Mouse (Mus musculus) hindbrain, embryonic 14.5 days (tissue): ENCODE data around the gene AC134908.4. TPM values are rescaled to one million over a fixed set of nuclear protein-coding genes. Genes with fewer than 3 reads are reported as not detected.

ENCODE experiments used
- ATAC-seq: fragments of 200-750 bp; cut with Nextera tagmentation; 2 replicates; pipeline ENCODE4 v1.8.0; 2017; ENCODE audit warnings: moderate number of reproducible peaks, mild to moderate bottlenecking, moderate TSS enrichment, moderate library complexity; ENCODE audit not compliant: low FRiP score
- DNase-seq: peaks from one replicate; pipeline ENCODE4 v3.0.0-alpha.2; 2015; ENCODE audit warnings: low spot score
- H3K27ac ChIP-seq: fragments of 300-500 bp; sonication (generic); 2 replicates; pipeline ENCODE4 v1.5.1; 2014; ENCODE audit warnings: mild to moderate bottlenecking, moderate library complexity
- H3K27me3 ChIP-seq: fragments of 300-500 bp; sonication (generic); 2 replicates; pipeline ENCODE4 v1.6.1; 2014; ENCODE audit warnings: mild to moderate bottlenecking, low read length, mixed read lengths; ENCODE audit not compliant: control insufficient read depth, insufficient read depth
- H3K36me3 ChIP-seq: fragments of 300-500 bp; sonication (generic); replicated peaks from 2 replicates; pipeline ENCODE4 v1.6.1; 2014; ENCODE audit not compliant: control insufficient read depth, insufficient read depth
- H3K4me1 ChIP-seq: fragments of 300-500 bp; sonication (generic); replicated peaks from 2 replicates; pipeline ENCODE4 v1.6.1; 2014; ENCODE audit warnings: antibody characterized with exemption, low read length, mixed read lengths; ENCODE audit not compliant: control insufficient read depth, insufficient read depth
- H3K4me2 ChIP-seq: fragments of 300-500 bp; sonication (generic); replicated peaks from 2 replicates; pipeline ENCODE4 v1.6.1; 2014; ENCODE audit warnings: mild to moderate bottlenecking, moderate library complexity
- H3K4me3 ChIP-seq: fragments of 300-500 bp; sonication (generic); replicated peaks from 2 replicates; pipeline ENCODE4 v1.5.1; 2014; ENCODE audit warnings: mild to moderate bottlenecking, low read length
- H3K9ac ChIP-seq: fragments of 300-500 bp; sonication (generic); 2 replicates; pipeline ENCODE4 v1.6.1; 2014
- H3K9me3 ChIP-seq: fragments of 300-500 bp; sonication (generic); 2 replicates; pipeline ENCODE4 v1.6.1; 2016; ENCODE audit warnings: low read length; ENCODE audit not compliant: control insufficient read depth
- WGBS: fragments of 180-500 bp; shearing (Covaris S2); extraction: QIAGEN DNeasy Blood & Tissue Kit; methylation state at CpG from one replicate; pipeline ENCODE4 v1.1.7; 2014; 5-methylcytosine and 5-hydroxymethylcytosine counted together
- polyA plus RNA-seq: library from polyadenylated mRNA; unstranded; fragments of >200 nt; fragmentation: Nextera tagmentation; extraction: Ambion mirVana; gene quantifications from 2 replicates; pipeline ENCODE4 v1.2.1, GENCODE M21; 2014

AC134908.4 gene
- polyA plus RNA-seq, 1 experiment from 2014 or later, result not detected

- H3K4me2 ChIP-seq, result no peak overlapping the region
These were observed 43.4 kb upstream of the AC134908.4 start for GRCm38 (mm10) chr17:25838904-25839303.

GRCm38 (mm10) chr17:25837533-25837932, 42.1 kb upstream of the AC134908.4 start:
- peaks cover 50% of the 10 kb centered on the region for H3K36me3 ChIP-seq
- H3K27ac ChIP-seq, result peak overlapping the region; percentile 89
- H3K4me2 ChIP-seq, result peak overlapping the region; percentile 96
- no peaks in the 10 kb centered on the region for H3K27me3 ChIP-seq
- H3K4me1 ChIP-seq, result peaks cover 49% of the 10 kb centered on the region
- H3K4me3 ChIP-seq, result peak overlapping the region; percentile 50
- ATAC-seq (no peak), DNase-seq (no peak)
- H3K9me3 ChIP-seq, result no peaks in the 10 kb centered on the region
- 14% methylated on average over 3 of the region's 3 CpGs for WGBS
- peak overlapping the region; percentile 81 for H3K9ac ChIP-seq

More at GRCm38 (mm10) chr17:25838904-25839303, 43.4 kb upstream of the AC134908.4 start:
- DNase-seq, result no peak
- Histone ChIP-seq H3K9me3 (no peaks in the 10 kb centered on the region), H3K4me1 (peaks cover 52% of the 10 kb centered on the region), H3K27me3 (no peaks in the 10 kb centered on the region), H3K4me3 (no peak overlapping the region), H3K36me3 (peaks cover 50% of the 10 kb centered on the region), H3K9ac (no peak overlapping the region), H3K27ac (no peak overlapping the region)
- WGBS, result 87% methylated on average over 4 of the region's 4 CpGs
- no peak for ATAC-seq

DNA sequence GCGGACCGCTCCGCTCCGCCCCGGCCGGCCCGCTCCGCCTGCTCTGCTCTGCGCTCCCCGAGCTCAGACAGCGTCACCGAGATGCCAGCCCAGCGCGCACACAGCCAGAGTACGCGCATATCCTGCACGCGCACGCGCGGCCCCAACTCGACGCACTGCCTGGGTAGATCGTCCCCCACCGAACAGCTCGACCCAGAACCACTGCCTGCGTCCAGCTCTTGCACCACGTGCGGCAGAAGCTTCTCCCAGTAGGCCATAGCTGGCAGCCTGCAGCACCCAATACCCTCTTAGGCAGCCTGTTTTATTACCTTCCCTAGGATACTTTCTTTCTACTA, 41.6 kb upstream of the AC134908.4 start, which contains the start of gene Rhbdl1:
Rhbdl1 (minus strand) TSS at position 220 of the 335 bp plus-strand sequence.
- DNase-seq (peak; percentile 86), ATAC-seq (peak; percentile 38)
- peak within 1 kb of the TSS; percentile 96 for H3K4me2 ChIP-seq
- peak within 1 kb of the TSS; percentile 89 for H3K27ac ChIP-seq
- H3K4me1 ChIP-seq, result peaks cover 51% of the 10 kb centered on the region
- H3K9me3 ChIP-seq, result no peaks in the 10 kb centered on the region
- H3K4me3 ChIP-seq, result peak within 1 kb of the TSS; percentile 50
- no peaks in the 10 kb centered on the region for H3K27me3 ChIP-seq
- WGBS, result 1% methylated on average over 28 of the region's 29 CpGs
- H3K9ac ChIP-seq, result peak within 1 kb of the TSS; percentile 81
- peaks cover 45% of the 10 kb centered on the region for H3K36me3 ChIP-seq

GRCm38 (mm10) chr17:25836397-25837075, 41.1 kb upstream of the AC134908.4 start:
- ATAC-seq (no peak; the same call in 1 of the 2 replicates), DNase-seq (no peak)
- Histone ChIP-seq H3K27ac (peak overlapping the region; percentile 89), H3K4me1 (peaks cover 56% of the 10 kb centered on the region), H3K9me3 (no peaks in the 10 kb centered on the region), H3K27me3 (no peaks in the 10 kb centered on the region), H3K4me2 (peak overlapping the region; percentile 96), H3K4me3 (peak overlapping the region; percentile 50), H3K36me3 (peaks cover 42% of the 10 kb centered on the region), H3K9ac (peak overlapping the region; percentile 81)
- WGBS, result 19% methylated on average over 23 of the region's 23 CpGs

- peaks cover 63% of the 10 kb centered on the region for H3K4me1 ChIP-seq
- no peak overlapping the region for H3K4me3 ChIP-seq
- peak overlapping the region; percentile 81; the same call in 1 of the 2 replicates for H3K9ac ChIP-seq
- no peaks in the 10 kb centered on the region for H3K9me3 ChIP-seq
- DNase-seq (no peak), ATAC-seq (no peak)
- H3K27me3 ChIP-seq, result no peaks in the 10 kb centered on the region
- H3K36me3 ChIP-seq, result peaks cover 42% of the 10 kb centered on the region
- peak overlapping the region; percentile 96 for H3K4me2 ChIP-seq
- 89% methylated on average over 16 of the region's 16 CpGs for WGBS
- 0 out of 2 replicates have a peak overlapping the region, but pooled peaks have one; percentile 89 for H3K27ac ChIP-seq
These were observed 40.4 kb upstream of the AC134908.4 start for GRCm38 (mm10) chr17:25835816-25836215.

DNA sequence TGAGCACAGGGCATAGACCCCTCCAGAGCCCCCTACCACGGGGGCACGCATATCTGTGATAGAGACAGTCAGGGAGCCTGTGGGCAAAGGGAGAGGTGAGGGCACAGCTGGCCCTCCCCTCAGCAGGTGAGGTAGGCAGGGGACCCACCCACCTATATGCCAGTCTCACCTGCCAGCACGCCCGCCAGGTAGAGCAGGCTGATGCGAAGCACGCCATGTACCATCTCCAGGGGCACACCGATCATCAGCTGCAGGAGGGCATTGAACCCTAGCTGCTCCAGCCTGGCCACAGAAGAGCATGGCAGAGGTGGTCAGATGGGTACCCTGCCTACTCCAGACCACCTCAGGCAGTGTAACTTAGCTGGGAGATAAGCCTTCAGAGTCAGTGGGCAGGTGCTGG, 39.8 kb upstream of the AC134908.4 start:
- DNase-seq (no peak), ATAC-seq (no peak)
- H3K9me3 ChIP-seq, result no peaks in the 10 kb centered on the region
- no peak overlapping the region for H3K4me3 ChIP-seq
- H3K4me1 ChIP-seq, result peaks cover 68% of the 10 kb centered on the region
- no peaks in the 10 kb centered on the region for H3K27me3 ChIP-seq
- H3K27ac ChIP-seq, result no peak overlapping the region
- no peak overlapping the region for H3K9ac ChIP-seq
- H3K36me3 ChIP-seq, result peaks cover 42% of the 10 kb centered on the region
- WGBS, result 95% methylated on average over 7 of the region's 7 CpGs
- peak overlapping the region; percentile 96 for H3K4me2 ChIP-seq

DNA sequence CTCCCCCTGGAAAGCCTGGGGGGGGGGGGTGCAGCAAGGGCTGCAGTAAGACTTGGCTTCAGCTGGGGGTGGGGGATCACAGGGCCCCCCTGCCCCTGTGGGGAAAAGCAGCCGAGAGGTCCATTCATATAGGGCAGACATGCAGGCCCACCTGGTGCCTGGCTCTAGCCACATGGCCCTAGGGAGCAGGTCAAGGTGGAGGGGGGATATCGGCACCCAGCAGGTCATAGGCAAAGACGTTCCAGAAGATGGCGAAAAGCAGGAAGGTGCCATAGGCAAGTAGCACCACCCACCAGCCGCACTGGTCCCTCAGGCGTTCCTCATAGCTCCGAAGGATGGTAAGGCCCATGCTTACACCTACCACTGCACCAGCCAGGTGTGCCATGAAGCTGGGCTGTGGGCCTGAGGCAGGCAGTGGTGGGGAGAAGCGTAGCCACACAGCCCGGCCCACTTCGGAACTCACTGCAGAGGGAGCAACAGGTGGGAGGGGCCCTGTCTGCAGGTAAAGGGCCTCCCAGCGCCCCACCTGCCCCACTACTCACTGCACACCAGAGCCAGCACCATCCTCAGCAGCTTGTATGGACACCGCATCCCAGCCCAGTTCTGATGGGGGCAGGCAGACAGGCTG, 39.2 kb upstream of the AC134908.4 start:
- H3K9me3 ChIP-seq, result no peaks in the 10 kb centered on the region
- H3K4me3 ChIP-seq, result peak overlapping the region; percentile 89
- peak overlapping the region; percentile 96 for H3K4me2 ChIP-seq
- WGBS, result 90% methylated on average over 12 of the region's 12 CpGs
- no peak overlapping the region for H3K27ac ChIP-seq
- ATAC-seq (no peak), DNase-seq (no peak)
- peaks cover 41% of the 10 kb centered on the region for H3K36me3 ChIP-seq
- no peaks in the 10 kb centered on the region for H3K27me3 ChIP-seq
- peaks cover 74% of the 10 kb centered on the region for H3K4me1 ChIP-seq
- peak overlapping the region; percentile 86 for H3K9ac ChIP-seq

GRCm38 (mm10) chr17:25833961-25834594, 38.6 kb upstream of the AC134908.4 start:
- DNase-seq, result no peak
- ATAC-seq, result no peak
- no peaks in the 10 kb centered on the region for H3K9me3 ChIP-seq
- H3K4me1 ChIP-seq, result peaks cover 77% of the 10 kb centered on the region
- no peaks in the 10 kb centered on the region for H3K27me3 ChIP-seq
- peak overlapping the region; percentile 96 for H3K4me2 ChIP-seq
- H3K36me3 ChIP-seq, result peaks cover 35% of the 10 kb centered on the region
- 48% methylated on average over 6 of the region's 6 CpGs for WGBS
- H3K4me3 ChIP-seq, result peak overlapping the region; percentile 89
- peak overlapping the region; percentile 86 for H3K9ac ChIP-seq
- H3K27ac ChIP-seq, result peak overlapping the region; percentile 98

DNA sequence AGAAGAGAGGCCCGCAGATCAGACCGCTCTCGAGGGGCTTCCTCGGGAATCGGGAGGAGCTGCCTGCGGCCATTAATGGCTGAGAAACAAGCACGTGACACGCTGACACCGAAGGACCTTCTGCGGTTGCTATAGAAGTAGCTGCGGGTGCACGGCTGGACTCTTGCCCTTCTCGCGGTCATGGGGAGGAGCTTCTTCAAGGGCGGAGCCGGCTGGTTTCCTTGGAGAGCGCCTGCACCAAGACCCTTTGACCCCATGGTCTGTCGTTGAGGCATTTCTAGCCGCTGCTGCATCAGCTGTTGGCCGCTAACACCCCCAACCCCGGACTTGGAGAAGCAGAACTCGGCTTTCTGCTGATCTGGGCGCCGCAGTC, 37.8 kb upstream of the AC134908.4 start, which contains the start of gene Stub1:
Stub1 (minus strand) TSS at position 114 of the 373 bp plus-strand sequence.
- Histone ChIP-seq H3K27ac (peak within 1 kb of the TSS; percentile 98), H3K9ac (peak within 1 kb of the TSS; percentile 86), H3K4me2 (peak within 1 kb of the TSS; percentile 96), H3K4me3 (peak within 1 kb of the TSS; percentile 89), H3K27me3 (no peaks in the 10 kb centered on the region), H3K9me3 (no peaks in the 10 kb centered on the region), H3K36me3 (peaks cover 28% of the 10 kb centered on the region), H3K4me1 (peaks cover 80% of the 10 kb centered on the region)
- DNase-seq (peak; percentile 84), ATAC-seq (peak; percentile 54)
- WGBS, result under 1% methylated on average over 24 of the region's 24 CpGs
